Mouse (Mus musculus) fat pad, adult 2 months (tissue): ENCODE results near the gene Dph7.
"Not testable (repeated sequence)": the region's sequence is repeated elsewhere in the genome, so short reads cannot be mapped to it uniquely, and the experiment has no call there.

ENCODE experiments used
- DNase-seq: peaks from one replicate; pipeline ENCODE4 v3.0.0-alpha.2; 2011; ENCODE audit warnings: low read depth, low spot score; ENCODE audit errors: extremely low read depth

The Dph7 gene

DNA sequence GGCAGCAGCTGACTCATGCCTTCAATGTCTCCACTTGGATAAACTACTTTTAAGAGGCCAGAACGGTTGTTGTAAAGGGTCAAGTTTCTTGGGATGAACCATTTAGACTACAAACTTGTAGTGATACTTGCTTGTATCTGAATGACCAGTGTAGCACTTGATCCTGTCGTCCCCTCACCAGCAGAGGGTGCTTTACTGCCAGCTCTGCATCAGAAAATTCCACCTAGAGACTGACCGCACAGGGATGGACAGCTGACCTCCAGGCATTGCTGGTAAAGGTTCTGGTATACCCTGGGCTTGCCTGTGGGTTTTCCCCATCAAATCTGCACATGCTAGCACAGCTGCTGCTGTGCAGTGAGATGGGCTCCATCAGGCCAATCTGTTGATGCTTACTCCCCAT lies 1.3 kb upstream of the Dph7 start:
- no peak for DNase-seq

DNA sequence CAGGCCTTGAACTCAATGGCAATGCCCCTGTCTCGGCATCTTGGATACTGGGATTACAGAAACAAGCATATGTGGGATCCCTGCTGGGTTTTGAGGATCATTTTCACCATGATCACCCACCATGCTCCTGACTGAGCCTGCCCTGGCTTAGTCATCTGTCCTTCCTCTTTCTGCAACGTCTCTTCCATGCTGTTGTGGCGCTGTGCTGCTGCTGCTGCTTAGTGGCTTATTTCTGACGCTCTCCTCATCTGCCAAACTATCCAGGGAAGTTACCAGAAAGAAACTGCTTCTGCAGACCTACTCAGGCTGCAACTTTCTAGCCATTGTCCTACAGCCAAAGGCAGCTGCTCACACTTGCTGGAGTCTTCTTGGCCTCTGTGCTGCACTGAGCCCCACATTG lies 8.2 kb downstream of the Dph7 start:
- no peak for DNase-seq

DNA sequence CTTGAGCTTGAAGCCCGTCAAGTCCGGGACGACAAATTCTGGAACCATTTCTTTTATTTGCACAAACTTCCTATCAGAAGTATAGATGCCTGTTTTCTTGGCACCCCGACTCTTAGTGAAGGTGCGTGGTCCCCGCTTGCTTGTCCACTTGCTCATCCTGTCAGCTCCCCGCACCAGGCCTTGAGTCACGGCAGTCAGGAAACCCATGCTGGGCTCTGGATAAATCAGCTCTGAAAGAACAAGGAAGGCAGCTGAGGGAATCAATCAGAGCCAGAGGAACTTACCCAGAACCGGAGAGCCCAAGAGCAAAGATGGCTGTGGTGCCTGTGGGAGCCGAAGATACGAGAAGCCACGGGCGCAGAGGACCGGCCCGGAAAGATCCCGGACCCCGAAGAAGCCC lies 12.3 kb downstream of the Dph7 start:
- DNase-seq = not testable (repeated sequence)

DNA sequence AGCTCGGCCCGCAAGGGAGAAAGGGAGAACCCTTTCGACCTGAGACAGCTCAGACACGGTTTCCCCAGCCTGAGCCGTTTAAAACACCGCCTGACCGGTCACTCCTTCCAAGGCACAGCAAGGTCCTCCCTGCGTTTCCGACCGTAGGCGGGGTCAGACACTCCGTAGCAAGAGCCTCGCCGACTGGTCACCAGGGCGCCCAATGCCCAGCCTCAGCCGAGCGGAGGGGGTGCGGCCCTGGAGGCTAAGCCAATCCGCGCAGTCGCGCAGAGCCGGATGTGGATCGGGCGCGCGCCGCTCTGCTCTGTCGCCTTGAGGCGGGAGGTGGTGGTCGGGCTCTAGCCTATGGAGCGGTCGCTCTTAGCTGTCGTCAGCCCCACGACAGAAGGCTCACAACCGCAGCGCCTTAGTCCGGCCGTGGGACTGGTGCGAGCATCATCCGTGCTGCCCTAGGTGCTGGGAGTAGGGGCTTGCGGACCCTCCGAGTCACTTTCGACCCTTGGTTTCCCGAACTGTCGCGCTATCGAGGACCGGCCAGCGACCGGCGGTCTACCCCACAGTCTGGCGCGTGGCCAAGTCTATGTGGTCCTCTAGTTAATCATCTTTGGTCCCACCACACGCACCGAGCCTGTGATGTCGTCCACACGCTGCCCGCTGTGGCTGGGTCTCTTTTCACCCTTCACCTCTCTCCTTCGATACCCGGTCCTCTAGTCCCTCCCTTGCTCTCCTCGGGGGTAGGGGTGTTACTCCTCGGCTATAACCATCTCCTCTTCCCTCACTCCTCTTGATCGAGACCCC lies 12.9 kb downstream of the Dph7 start, which contains the start of gene Mrpl41:
Gene Mrpl41 (minus strand): TSS at position 193 of the 798 bp plus-strand sequence.
- peak; percentile 67 for DNase-seq

DNA sequence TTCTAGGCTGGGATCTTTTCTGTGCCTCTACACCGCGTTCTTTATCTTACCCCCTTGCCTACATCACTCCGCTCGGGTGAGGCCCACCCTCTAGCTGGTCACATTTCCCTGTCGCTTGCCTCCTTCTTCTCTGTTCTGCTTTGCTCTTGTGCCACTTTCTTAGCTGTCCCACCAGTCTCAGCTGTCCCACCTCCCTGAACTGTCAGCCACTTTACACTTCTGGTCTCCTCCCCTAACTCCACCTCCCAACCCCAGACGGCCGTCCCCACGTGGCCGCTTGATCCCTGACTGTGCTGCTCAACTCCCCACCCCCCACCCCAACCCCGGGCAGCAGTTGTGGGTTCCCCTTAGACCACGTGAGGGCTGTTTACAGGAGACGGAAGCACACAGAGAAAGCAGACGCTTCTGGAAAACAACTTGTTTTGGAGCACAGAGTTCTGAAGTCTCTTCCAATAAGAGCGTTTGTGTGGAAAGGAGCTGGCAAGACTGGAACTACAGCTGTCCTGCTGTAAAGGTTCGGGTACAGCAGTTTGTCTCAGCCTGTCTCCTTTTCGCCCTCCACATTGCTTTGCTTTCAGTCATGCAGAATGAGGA lies 13.6 kb downstream of the Dph7 start, which contains the start of gene Pnpla7:
Gene Pnpla7 (plus strand): TSS at position 330 of the 594 bp plus-strand sequence.
- no peak for DNase-seq

DNA sequence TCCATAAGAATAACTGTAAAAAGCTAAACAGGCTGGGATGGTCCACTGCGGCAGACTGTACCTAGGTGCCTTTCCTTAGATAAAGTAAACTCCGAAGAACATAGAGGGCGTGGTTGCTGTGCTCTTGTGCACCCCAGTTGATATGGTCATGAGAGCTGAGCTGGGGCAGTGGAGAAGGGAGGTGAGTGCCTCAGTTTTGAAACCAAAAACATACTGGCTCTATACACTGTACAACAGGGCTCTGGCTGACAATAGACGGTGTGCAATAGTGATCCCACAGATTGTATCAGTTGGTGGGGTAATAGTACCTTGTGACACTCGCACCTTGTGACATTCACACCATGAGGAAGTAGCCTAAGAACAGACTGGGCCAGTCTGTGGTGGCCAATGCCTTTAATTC lies 14.8 kb downstream of the Dph7 start:
- DNase-seq = peak; percentile 78

DNA sequence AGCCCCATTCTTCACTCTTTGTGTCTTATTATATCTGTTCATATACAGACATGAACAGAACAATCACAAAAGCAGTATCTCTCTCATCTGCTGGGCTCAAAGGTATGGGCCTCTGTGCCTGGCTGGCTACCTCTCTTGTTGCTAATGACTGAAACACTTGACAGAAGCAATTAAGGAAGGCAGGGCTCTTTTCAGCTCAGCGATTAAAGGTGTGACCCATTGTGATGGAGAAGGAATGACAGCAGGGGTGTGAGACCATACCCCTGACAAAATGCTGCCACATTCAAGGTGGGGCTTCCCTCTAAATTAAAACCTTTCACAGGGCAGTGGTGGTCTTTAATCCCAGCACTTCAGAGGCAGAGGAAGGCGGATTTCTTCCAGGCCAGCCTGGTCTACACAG lies 25.6 kb downstream of the Dph7 start:
- no peak for DNase-seq

DNA sequence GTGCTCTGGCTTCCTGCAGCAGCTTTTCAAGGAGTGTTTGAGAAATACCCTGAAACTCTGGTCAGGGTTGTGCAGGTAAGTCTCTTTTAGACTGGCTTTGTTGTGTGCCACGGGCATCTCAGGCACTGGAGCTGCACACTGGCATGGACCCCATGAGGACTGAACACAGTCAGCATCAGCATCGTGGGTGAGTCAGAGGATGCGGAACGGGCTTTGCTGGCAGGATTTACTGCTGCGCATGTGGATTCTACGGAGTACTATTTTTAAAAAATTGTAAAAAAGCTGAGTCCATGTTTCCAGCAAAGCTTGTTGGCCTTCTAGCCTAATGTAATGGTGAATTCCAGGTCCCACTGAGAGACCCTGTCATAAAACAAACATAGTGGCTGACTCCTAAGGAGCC lies 33.1 kb downstream of the Dph7 start:
- DNase-seq = no peak

DNA sequence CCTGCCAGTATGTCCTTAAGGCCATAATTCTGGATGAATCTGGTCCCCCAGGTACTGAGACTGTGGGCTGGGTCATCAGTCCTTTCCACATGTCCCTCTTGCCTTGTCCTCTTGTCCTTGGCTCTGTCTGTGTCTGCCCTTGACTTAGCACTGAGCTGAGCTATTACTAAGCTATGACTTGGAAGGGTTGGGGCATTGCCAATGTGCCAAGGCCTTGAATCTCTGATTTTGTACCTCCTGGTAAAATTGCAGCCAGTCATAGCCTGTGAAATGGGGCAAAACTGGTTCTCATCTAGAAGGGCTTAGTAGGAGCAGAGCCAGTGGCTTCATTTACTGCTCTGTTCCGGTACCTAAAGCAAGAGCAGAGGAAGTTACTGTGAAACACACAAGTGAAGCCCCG lies 34.3 kb downstream of the Dph7 start:
- no peak for DNase-seq

DNA sequence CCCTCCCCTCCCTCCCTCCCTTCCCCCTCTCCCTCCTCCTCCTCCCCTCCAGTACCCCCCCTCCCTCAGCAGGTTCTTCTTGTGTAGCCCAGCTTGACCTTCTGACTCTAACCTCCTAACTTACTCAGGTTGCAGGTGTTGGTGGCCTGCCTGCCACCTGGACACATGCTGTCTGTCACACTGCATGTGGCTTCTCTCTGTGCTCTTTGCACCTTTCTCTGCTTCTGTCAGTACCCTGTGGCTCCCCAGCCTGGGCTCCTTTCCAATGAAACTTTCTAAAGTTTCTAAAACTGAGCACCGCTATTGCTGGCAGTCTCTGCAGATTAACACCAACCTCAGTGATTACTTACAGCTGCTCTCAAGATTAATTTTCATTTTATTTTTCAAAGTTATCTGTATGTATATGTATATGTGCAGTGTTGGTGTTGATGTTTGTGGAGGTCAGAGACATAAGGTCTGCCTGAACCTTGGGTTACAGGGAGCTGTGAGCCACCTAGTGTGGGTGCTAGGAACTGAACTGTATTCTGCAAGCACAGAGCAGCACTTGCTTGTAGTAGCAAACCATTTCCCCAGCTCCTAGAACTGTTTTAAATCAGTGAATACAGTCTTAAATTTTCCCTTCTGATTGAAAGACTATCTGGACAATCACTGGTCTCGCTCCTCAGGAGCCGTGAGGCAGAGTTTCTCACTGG lies 38.5 kb downstream of the Dph7 start:
- no peak for DNase-seq

DNA sequence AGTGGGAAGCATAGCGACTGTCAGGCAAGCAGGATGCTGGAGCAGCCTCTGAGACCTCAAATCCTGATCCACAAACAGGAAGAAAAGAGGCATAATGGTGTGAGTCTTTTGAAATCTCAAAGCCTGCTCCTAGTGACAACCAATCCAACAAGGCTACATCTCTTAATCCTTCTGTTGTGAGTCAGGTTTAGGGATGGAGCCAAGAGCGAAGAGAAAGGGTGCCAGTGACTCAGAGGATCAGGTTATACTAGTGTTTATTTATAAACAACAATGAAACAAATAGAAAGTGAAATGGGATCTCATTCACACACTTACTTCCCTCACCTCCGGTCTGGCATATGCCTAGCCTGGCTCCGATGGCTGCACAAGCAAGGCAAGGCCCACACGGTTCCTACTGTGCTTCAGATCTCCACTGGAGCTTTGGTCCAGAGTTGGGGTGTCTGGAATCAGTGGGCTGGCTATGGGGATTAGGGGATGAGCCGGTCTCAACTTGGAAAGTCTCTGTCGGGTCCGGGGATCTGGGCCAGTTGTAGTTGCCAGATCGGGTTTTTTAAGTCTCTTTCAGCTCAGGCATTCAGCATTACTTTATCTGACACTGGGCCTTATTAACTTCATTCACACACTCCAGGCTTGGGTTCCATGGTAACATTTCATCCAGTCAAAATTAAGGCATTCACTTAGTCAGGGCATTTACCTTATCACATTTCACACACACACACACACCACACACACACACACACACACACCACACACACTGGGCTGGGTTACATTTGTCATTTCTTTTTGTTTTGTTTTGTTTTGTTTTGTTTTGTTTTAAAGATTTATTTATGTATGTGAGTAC lies 42.0 kb downstream of the Dph7 start:
- DNase-seq = no peak

DNA sequence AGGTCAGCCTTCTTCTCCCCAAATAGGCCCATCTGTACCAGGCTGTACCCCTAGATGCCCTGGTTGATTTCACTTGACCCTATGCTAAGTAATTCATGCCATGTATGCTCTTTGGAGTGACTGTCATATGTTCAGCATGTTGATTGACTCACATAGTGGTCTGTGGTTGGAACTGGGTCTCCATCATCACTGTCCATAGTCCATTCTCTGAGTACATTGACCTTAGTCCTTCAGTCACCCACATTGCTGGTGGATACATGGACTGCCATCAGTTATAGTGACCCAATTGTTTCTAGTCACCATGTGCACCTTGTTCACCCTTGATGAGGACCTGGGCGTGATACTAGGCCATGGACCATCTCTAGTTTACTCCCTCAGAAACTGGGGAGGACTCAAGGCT lies 44.6 kb downstream of the Dph7 start:
- no peak for DNase-seq

DNA sequence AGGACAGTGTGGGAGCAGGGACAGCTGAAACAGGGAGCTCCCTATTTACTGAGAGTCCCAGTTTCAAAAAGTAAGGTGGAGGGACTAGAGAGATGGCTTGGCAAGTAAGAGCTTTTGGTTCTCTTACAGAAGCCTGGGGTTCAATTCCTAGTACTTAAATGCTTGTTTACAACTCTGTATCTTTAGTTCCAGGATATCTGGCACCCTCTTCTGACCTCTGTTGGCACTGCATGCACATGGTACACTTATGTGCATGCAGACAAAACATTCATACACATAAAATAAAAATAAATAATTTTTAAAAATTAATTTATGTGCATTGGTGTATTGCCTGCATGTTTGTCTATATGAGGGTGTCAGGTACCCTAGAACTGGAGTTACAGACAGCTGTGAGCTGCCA lies 46.0 kb downstream of the Dph7 start:
- no peak for DNase-seq
